ENCODE assay signal across 26 mouse cellular contexts in the genomic region with DNA sequence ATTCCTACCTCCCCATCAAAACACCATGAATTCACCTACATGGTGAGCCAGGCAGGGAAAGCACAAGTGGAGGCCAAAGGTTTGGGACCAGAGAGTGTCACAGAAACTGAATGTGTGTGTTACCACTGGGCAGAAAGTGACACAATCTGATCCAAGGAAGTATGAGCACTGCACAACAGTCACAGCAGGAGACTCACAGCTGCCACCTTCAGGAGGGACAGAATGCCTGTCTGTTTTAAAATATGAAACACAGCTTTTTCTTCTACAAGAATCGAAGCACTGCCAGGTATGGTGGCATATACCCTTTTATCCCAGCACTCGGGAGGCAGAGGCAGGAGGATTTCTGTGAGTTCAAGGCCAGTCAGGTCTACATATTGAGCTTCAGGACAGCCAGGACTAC. TPM values are rescaled to one million over a fixed set of nuclear protein-coding genes. Genes with fewer than 3 reads are reported as not detected.
A peak's percentile ranks its signal among the peaks of the same experiment; 100 is the strongest.
DNase-seq lines count a peak whose midpoint lies in the region; ATAC-seq and TF ChIP-seq lines count a peak whose summit lies in the region.
"Had no signal": no experiment of that assay in that cellular context is flagged by ENCODE, and none has a peak within 500 bp of the region (broad histone marks: within the 10 kb centered on the region; RNA-seq: fewer than 3 reads in every experiment).

No protein-coding gene starts in this region.

- DNase-seq in forebrain, postnatal 0 days, result no peak
- no peak for DNase-seq in layer of hippocampus, adult 2 months (ENCODE audit: low spot score in 2 of 2)
- DNase-seq in layer of hippocampus, postnatal 25 days (ENCODE audit: extremely low spot score in 1 of 2, low spot score in 1 of 2), result no peak
- DNase-seq in 3T3-L1 (ENCODE audit: low read depth, low spot score) (peak; percentile 32), MN1 (ENCODE audit: low spot score) (peak; percentile 35)
- DNase-seq in ovary, postnatal 14 days (ENCODE audit: low spot score), result no peak
- no peak for DNase-seq in cerebellum, postnatal 14 days
- DNase-seq: adrenal gland, postnatal 10 days; cerebellum, adult 2 months; heart, adult 18-20 months; kidney, postnatal 14 days; layer of hippocampus, adult 9-11 months; lung, adult 2 months had no signal

- WGBS in forebrain, postnatal 0 days, result 91% methylated on average over 2 of the region's 2 CpGs
- 88% methylated on average over 2 of the region's 2 CpGs for WGBS in forebrain, embryonic 12.5 days

- H3K4me1 ChIP-seq in forebrain, postnatal 0 days (ENCODE audit: insufficient read depth), result no peaks in the 10 kb centered on the region
- H3K4me1 ChIP-seq in forebrain, embryonic 12.5 days, result no peaks in the 10 kb centered on the region
- H3K4me1 ChIP-seq: forebrain, embryonic 15.5 days; hindbrain, embryonic 13.5 days; stomach, embryonic 15.5 days had no signal

- no peak for ATAC-seq in forebrain, postnatal 0 days
- no peak for ATAC-seq in forebrain, embryonic 12.5 days (ENCODE audit: low FRiP score)
- ATAC-seq: forebrain, embryonic 15.5 days; intestine, embryonic 16.5 days had no signal

- H3K27ac ChIP-seq in forebrain, postnatal 0 days (ENCODE audit: low read depth, low read length), result no peak overlapping the region
- no peak overlapping the region for H3K27ac ChIP-seq in forebrain, embryonic 12.5 days
- no peak overlapping the region for H3K27ac ChIP-seq in layer of hippocampus, adult 2 months
- H3K27ac ChIP-seq: forebrain, embryonic 15.5 days; hindbrain, embryonic 13.5 days; macrophage; stomach, embryonic 15.5 days had no signal

- TF ChIP-seq CTCF in forebrain, postnatal 0 days (IDR thresholded peaks at IDR 0.05; ENCODE audit: low read depth), result peak; percentile 35; the same call in 1 of the 2 replicates
- TF ChIP-seq CTCF in layer of hippocampus, adult 2 months (conservative IDR thresholded peaks at IDR 0.05), result peak; percentile 68

- H3K9ac ChIP-seq in forebrain, postnatal 0 days, result no peak overlapping the region
- H3K9ac ChIP-seq in forebrain, embryonic 12.5 days, result no peak overlapping the region
- H3K9ac ChIP-seq: forebrain, embryonic 15.5 days; hindbrain, embryonic 13.5 days; stomach, embryonic 15.5 days had no signal

- no peak overlapping the region for H3K4me3 ChIP-seq in forebrain, postnatal 0 days (ENCODE audit: low read depth, low read length)
- H3K4me3 ChIP-seq in forebrain, embryonic 12.5 days (replicated peaks), result no peak overlapping the region
- no peak overlapping the region for H3K4me3 ChIP-seq in layer of hippocampus, adult 2 months
- H3K4me3 ChIP-seq: forebrain, embryonic 15.5 days; hindbrain, embryonic 13.5 days; stomach, embryonic 15.5 days had no signal

- H3K9me3 ChIP-seq in forebrain, postnatal 0 days (ENCODE audit: low read length), result no peaks in the 10 kb centered on the region
- no peaks in the 10 kb centered on the region for H3K9me3 ChIP-seq in forebrain, embryonic 12.5 days
- H3K9me3 ChIP-seq: forebrain, embryonic 15.5 days; hindbrain, embryonic 13.5 days; stomach, embryonic 15.5 days had no signal

- no peaks in the 10 kb centered on the region for H3K27me3 ChIP-seq in forebrain, postnatal 0 days (ENCODE audit: insufficient read depth, low read length)
- H3K27me3 ChIP-seq in forebrain, embryonic 12.5 days, result no peaks in the 10 kb centered on the region
- H3K27me3 ChIP-seq: forebrain, embryonic 15.5 days; hindbrain, embryonic 13.5 days; stomach, embryonic 15.5 days had no signal

- no peak overlapping the region for H3K4me2 ChIP-seq in forebrain, postnatal 0 days (ENCODE audit: low read depth)
- H3K4me2 ChIP-seq in forebrain, embryonic 12.5 days, result no peak overlapping the region
- H3K4me2 ChIP-seq: forebrain, embryonic 15.5 days; hindbrain, embryonic 13.5 days; midbrain, embryonic 11.5 days; stomach, embryonic 15.5 days had no signal

- peaks cover 89% of the 10 kb centered on the region for H3K36me3 ChIP-seq in forebrain, postnatal 0 days (ENCODE audit: insufficient read depth)
- peaks cover 93% of the 10 kb centered on the region for H3K36me3 ChIP-seq in forebrain, embryonic 12.5 days (replicated peaks)

RNA-seq across cellular contexts. Expression of a gene that starts 47.8 kb away (rescaled TPM):
- 0.14 TPM in 1 of 2 replicates, not detected in the other for total RNA-seq in forebrain, postnatal 0 days (2014; rRNA removed)
- not detected in 2 replicates for polyA plus RNA-seq in forebrain, postnatal 0 days (2015; fragmentation: Nextera tagmentation; extraction: Ambion mirVana)
- not detected in 2 replicates for polyA plus RNA-seq in forebrain, embryonic 12.5 days (2016; fragmentation: Nextera tagmentation; extraction: Ambion mirVana)
- not detected for total RNA-seq in layer of hippocampus, adult 2 months (2021)
- total RNA-seq in layer of hippocampus, postnatal 25 days (2021), result not detected
- total RNA-seq: adrenal gland, postnatal 10 days; gastrocnemius, adult 18-20 months; heart, adult 18-20 months; left cerebral cortex, postnatal 10 days; neutrophil, adult 5-6 weeks had no signal
- polyA plus RNA-seq: cerebellum, adult 2 months; forebrain, embryonic 15.5 days; heart, embryonic 16.5 days; hindbrain, embryonic 13.5 days; intestine, embryonic 16.5 days; limb, embryonic 14.5 days; lung, adult 2 months; macrophage; midbrain, embryonic 11.5 days; spleen, adult 2 months; stomach, embryonic 15.5 days had no signal

RNA-seq across cellular contexts. Expression of a gene that starts 52.3 kb away (rescaled TPM):
- 22.0 and 23.1 TPM in 2 replicates for total RNA-seq in forebrain, postnatal 0 days (2014; rRNA removed)
- polyA plus RNA-seq in forebrain, postnatal 0 days (2015; fragmentation: Nextera tagmentation; extraction: Ambion mirVana), result 4.3 and 7.8 TPM in 2 replicates
- polyA plus RNA-seq in forebrain, embryonic 12.5 days (2016; fragmentation: Nextera tagmentation; extraction: Ambion mirVana), result 21.0 and 21.8 TPM in 2 replicates
- total RNA-seq in layer of hippocampus, adult 2 months (2021), result 10 to 100 TPM; 61.0 to 63.7 TPM
- total RNA-seq in layer of hippocampus, postnatal 25 days (2021), result 10 to 100 TPM; 51.5 to 59.1 TPM

Comparison
In these comparisons a context has a peak if more than half of its experiments do, and no peak if none do; other contexts are left out.
1. DNase-seq: peak in 3T3-L1 (single experiment) and MN1 (single experiment); none in forebrain, postnatal 0 days (single experiment), layer of hippocampus, adult 2 months (0 of 2), layer of hippocampus, postnatal 25 days (0 of 2), ovary, postnatal 14 days (single experiment) and cerebellum, postnatal 14 days (0 of 2).